Mouse (Mus musculus): ENCODE measurements around the gene Zmiz1.

Gene Zmiz1

DNA sequence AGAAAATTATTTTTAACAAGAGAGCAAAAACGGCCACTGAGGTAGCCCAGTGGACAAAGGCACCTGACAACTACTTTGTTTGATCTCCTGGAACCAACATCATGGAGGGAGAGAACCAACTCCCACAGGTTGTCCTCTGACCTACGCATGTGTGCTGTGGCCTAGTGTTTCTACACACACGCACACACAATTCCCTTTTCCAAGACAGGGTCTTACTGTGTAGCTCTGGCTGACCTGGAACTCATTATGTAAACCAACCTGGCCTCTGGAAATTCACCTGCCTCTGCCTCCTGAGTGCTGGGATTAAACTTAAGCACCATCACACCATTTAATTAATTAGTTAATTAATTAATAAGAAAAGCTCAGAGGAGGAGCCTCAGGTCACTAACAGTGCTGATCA lies 181.0 kb downstream of the Zmiz1 start:
- no peak for DNase-seq (ENCODE audit: low spot score in 2 of 2)

DNA sequence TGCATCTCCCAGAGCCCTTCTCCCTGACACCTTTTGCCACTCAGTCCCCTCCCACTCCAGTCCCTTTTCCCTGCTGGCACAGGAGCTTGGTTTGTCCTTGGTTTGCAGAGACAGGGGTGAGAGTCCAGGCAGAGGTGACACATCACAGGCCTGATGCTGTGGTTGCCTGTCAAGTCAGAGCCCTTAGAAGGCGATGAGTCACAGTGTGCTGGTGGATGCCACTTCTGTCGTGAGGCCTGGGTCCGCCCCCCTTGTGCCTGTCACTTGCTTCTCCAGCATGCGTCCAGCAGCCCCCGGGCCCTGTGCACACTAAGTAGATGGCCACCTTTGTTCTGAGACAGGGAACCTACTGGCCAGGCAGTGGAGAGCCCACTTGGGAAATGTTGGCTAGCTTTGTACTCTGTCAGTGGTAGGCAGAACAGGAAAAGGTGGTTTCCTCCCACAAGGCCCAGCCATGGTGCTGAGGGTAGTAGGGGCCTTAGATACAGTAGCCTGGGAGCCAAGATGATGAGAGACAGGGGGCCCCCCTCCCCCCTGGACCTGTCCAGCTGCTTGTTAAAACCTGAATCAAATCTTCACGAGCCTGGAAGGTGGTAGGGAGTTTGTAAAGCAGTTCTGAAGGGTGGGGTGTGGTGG lies 181.6 kb downstream of the Zmiz1 start:
- DNase-seq (ENCODE audit: low spot score in 2 of 2), result peak; percentile 40 to 54

DNA sequence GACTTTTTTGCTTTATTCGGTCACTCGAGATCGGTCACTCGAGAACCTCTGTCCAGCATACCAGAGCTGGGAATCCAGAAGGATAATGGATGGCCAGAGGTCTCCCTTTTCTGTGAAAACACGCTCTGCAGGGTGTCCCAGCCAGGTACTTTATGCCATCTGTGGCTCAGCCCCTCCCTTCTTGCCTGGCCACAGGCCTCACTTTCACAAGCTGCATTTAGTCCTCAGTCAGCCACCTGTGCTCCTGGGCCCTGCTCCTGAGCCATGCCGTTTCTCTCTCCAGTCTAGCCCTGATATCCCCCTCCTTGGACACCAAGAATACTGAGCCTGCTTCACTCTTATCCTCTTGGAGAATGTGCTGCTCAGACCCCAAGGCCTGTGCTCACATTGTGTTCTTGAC lies 182.1 kb downstream of the Zmiz1 start:
- no peak for DNase-seq (ENCODE audit: low spot score in 2 of 2)

DNA sequence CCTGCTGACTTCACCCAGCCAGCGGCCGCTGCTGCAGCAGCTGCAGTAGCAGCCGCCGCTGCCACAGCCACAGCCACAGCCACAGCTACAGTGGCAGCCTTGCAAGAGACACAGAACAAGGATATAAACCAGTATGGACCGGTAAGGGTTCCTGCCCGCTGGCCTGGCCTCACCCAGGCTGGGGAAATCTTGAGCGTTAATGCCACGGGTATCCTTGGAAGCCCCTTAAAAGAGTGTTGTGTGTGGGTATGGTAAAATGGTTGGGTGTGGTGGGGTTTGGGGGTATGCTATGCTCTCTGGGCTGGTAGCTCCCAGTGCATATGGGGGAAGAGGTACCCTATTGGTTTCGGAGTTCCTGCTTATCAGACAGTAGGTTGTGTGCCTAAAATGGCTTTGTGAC lies 186.7 kb downstream of the Zmiz1 start:
- DNase-seq (ENCODE audit: low spot score in 2 of 2), result no peak

DNA sequence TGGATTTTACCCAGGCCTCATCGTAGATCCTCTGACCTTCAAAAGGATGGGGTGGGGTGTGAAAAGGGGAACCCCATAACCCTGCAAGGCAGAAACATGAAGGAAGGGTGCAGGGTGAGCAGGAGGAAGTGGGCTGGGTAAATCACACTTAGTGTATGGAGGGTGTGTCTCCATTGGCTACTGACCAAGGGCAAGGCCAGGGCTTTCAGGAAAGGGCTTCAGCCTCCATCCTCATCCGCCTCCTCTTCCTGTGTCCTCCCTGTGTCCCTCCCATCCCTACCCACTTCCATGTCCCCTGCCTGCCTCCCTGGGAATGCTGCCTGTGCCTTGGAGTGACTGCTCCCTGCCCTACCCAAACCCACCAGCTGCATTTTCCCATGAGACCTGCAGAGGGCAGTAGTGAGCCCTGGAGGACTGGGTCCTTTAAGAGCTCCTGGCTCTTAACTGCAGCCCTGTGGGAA lies 187.2 kb downstream of the Zmiz1 start:
- DNase-seq (ENCODE audit: low spot score in 2 of 2), result no peak

DNA sequence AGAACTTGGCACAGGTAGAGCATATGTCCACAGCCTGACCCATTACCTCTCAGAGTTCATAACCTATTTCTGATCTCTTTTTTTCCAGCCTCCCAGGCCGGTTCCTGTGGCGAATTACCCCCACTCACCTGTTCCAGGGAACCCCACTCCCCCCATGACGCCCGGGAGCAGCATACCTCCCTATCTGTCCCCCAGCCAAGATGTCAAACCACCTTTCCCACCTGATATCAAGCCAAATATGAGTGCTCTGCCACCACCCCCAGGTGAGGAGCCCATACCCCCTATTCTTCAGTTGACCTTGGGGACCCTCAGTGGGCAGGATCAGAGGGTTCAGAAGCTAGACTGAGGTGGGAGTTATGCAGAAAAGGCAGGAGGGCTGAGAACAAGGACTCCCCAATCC lies 192.1 kb downstream of the Zmiz1 start:
- DNase-seq (ENCODE audit: low spot score in 2 of 2), result no peak

DNA sequence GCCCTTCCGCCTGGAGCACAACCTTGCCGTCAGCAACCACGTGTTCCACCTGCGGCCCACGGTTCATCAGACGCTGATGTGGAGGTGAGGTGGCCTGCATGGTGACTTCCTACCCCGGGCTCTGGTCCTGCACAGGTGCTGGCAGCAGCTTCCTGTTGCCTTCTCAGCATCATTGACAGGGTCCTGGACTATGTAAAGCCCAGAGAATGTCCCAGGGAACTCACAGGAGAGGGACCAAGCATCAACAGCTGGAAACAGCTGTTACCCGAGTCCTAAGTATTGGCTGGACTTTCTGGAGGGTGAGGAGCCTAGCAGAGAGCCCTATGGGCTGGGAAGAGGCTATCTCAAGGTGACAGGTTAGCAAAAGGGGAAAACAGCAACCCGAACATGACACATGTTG lies 192.9 kb downstream of the Zmiz1 start:
- DNase-seq (ENCODE audit: low spot score in 2 of 2), result no peak

DNA sequence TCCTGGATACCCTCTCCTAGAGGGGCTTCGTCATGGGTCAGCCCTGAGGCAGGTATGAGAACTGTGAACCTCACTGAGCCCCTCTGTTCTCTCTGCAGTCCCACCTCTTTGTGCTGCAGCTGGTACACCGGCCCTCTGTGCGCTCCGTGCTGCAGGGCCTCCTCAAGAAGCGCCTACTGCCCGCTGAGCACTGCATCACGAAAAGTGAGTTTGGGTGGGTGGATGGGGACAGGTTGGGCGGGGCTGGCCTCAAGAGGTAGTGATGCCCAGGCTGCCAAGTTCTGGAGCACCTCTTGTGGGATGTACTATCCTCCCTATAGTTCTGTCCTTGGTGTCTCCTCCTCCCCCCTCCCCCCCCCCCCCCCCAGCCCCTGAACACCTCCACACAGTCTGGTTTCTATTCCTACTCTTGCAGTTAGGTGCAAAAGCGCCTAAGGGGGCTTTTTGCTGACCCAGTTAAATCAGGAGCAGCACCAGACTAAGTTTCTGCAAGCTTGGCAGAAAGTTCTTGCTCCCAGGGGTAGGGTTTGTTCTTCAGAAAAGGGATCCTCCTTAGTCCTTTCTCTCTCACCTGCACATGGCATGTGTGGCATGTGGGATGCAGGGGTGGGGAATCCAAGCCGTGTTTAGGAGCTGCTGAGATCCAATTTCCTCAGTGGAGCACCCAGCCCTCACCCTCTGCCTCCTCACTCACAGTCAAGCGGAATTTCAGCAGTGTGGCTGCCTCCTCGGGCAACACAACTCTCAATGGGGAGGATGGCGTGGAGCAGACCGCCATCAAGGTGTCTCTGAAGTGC lies 195.6 kb downstream of the Zmiz1 start:
- peak; percentile 68 to 83 for DNase-seq (ENCODE audit: low spot score in 2 of 2)

DNA sequence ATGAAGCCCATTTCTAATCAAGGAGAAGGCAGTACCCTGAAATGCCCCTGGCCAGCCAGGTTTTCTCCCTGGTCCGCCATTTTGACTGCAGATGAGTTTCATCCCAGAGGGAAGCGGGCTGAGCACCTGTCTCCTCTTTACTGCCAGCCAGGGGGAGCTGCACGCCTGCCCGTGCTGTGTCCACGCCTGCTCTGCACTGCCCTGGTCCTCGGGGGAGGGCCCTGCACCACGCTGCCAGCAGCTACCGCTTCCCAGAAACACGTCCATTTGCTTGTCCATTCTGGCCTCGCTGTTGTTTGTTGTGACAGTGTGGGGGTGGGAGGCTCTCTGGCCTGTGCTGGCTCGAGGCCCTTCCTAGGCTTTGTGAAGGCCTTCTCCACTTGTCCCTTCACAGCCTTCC lies 201.7 kb downstream of the Zmiz1 start:
- DNase-seq (ENCODE audit: low spot score in 2 of 2), result no peak

DNA sequence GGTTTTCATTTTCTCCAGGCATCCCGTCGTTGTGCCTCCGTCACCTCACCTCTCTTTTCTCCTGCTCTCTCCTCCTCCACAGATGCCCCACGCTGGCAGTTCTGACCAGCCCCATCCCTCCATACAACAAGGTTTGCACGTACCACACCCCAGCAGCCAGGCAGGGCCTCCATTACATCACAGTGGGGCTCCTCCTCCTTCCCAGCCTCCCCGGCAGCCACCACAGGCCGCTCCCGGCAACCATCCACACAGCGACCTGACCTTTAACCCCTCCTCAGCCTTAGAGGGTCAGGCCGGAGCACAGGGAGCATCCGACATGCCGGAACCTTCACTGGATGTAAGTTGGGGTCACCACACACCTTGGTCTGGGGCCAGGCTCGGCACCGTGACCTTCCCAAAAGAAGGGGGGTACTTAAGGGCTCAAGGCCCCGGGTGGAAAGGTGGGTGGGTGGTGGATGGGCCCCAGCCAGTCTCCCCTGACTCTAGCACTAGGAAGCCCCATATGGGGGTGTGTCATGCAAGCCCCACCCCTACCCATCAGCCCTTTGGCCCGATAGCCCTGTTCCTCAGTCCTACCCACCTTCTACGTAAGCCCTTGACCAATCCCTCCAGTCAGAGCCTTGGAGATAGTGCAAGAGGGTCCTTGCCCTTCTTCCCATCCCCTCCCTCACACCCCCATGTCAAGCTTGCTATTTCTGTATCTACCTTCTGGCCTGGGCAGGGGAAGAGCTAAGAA lies 202.4 kb downstream of the Zmiz1 start:
- no peak for DNase-seq (ENCODE audit: low spot score in 2 of 2)

DNA sequence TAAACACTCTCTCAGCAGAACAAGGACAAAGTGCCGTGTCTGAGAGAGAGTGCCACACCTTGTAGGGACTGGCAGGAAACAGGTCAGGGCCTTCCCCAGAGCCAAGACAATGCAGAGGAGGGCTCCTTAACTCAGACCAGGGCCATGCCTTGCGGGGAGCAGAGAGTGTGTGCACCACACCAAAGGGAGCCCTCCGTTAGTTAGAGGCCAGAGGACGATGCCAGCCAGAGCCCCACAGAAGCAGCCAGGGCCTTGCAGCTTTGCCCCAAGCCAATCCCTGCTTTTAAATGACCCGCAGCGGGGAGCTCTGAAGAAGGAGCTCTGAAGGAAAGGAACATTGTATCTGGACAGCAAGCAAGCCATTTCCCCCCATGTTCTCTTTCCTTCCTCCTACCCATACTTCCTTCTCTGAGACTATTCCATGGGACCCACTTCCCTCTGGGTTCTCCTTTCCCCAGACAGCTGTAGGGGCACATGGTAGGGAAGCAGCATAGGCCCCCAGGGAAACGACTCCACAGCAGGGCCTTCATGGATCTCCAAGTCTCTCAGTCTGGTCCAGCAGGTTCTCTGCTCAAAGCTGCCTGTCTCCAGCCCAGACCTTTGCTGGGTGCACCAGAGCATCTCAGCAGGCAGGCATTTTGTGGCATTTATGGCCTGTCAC lies 204.8 kb downstream of the Zmiz1 start:
- no peak for DNase-seq (ENCODE audit: low spot score in 2 of 2)

DNA sequence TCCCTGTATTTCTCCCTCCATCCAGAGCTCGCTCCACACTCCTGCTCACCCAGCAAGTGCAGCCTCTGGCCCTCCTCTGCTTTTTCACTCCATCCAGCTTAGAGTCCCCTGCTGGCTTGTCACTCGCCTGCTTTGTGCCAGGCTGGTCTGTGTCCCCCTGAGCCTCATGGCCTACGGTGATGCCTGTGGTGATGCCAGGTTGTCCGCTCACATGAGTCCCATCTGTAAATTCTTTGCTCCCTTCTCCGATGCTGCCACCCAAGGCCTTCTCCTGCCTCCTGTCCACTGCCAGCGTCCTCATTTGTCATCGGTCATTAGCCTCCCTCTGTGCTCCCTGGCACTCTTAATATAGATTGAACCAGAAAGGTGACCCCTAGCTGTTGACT lies 205.3 kb downstream of the Zmiz1 start:
- no peak for DNase-seq (ENCODE audit: low spot score in 2 of 2)

DNA sequence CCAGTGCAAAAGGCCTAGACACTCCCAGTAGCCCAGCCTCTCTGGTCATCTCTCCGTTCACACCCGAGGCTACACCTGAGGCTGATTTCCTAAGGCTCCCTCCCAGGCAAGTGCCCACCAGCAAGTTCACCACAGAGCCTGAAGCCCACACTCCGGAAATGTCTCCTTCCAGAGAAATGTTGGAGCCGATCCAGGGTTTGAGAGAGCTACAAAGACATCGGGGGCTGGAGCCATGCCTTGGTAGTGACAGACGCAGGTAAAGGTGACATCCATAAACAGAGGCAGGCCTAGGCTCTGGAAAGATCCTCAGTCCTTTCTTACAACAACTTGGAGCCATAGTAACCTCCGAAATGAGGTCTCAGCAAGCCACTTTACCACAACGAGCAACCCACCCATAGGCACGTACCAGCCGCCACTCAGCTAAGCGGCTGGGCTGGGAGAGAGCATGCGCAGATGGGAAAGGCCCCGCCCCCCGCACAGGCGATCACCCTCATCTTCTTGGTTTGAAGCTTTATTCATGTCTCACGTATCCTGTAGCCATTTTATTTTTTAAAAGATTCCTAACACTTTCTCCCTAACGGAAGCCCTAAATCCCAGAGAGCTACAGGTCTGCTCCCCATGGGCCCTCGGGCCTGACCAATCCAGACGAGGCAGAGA lies 206.5 kb downstream of the Zmiz1 start:
- DNase-seq (ENCODE audit: low spot score in 2 of 2), result no peak

DNA sequence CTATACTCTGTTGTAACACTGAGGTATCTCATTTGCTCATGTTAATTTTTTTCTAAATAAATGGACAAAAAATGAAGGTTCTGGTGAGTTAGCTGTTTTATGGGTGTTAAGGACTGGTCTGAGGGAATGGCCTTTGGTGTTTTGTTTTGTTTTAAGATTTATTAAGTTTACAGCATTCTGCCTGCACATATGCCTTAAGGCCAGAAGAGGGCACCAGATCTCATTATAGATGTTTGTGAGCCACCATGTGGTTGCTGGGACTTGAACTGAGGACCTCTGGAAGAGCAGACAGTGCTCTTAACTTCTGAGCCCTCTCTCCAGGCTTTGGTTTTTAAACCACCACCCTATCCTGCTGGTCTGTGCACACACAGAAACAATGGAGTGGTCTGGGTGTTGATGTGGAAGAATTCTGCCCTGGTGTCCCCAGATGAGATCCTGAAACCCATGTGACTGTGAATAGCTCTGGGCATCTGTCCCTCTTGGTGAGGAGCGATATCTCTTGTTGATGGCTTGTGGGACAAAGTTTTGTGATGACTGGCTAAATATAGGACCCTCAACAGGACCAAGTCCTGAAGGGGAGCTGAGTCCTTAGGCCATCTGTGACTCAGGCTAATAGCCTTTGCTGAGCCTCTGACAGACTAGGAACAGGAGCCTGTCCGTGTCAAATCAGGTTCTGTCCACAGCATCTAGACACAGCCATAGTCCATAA lies 207.8 kb downstream of the Zmiz1 start:
- DNase-seq (ENCODE audit: low spot score in 2 of 2), result no peak

DNA sequence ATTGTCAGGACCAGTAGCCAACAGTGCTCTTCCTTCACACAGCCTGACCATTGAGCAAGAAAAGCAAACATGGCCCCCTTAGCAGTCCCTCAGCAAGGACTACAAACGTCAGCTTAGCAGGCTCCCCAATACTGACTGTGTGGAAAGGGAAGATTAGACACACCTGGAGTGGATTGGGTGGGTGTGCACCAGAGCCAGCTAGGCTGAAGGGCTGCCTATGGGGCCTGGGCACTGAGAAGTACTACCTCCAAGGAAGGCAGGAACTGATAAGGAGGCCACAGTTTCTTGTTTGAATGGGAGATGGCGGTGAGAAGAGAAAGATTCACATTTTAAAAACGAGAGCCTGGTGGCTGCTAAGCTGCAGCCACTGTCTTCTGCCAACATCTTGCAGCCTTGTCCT lies 208.6 kb downstream of the Zmiz1 start:
- DNase-seq (ENCODE audit: low spot score in 2 of 2), result no peak

DNA sequence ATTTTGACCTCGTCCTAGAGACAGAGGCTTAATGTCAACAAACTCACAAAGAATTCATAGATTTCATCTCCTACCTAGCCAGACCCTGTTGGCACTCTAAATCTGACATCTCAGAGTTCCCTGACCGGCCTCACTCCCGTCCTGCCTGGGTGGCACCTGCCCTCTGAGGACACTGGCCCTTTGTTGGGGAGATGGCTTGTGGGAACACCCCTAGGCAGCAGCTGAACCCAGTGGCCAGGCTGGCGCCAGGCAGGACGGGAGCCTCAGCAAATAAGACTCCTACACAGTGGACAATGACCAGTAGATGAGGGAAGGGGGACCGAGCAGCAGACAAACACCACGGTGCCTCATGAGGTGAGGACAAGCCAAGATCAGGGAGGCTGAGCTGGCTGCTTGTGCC lies 220.6 kb downstream of the Zmiz1 start:
- DNase-seq (ENCODE audit: low spot score in 2 of 2), result no peak

DNA sequence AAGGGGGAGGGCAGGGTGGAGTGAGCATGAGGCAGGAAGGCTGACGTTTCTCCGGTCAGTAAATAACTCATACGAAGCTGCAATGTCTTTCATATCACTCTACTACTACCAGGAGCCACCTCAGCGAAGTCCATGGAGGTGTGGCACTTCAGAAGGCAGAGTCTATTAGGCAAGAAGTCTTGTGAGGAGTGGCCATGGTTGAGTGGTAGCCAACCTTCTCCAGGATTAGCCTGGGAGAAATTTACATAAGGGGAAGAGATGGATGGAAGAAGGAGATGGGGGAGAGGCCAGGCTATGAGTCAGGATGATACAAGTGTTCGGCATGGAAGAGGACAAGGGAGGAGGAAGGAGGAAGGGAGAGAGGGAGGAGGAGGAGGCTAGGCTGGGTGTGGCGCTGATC lies 223.0 kb downstream of the Zmiz1 start:
- DNase-seq (ENCODE audit: low spot score in 2 of 2), result no peak

DNA sequence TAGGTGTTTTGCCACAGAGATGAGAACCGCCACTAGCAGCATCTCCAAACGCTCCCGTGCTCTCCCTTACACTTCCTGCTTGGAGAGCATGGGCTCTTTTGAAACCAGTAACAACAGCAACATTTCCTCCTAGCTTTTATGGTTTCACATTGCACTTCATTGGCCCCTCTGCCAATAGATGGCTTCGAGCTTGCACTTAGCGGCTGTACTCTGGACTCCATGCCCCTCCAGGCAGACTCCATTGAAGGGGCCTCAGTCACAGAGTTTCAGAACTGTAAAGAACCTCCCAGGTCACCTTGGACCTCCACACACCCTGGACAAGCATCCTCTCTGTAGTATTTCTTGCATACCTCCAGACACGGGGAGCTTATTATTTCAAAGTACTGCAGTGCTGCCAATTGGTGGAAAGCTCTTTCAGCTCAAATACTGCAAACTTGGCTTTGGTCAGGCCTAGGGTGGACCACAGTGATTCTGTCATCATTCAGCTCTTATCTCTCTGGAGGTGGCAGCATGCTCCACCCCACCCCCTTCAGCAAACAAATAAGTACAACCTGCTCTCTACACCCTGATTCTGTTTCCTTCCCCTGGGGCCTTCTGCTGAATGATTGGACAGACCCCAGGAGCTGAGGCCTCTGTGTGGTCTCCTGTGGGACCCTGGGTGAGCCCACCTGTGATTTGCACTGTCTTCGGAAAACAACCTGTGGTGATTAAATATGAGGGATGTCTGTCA lies 227.4 kb downstream of the Zmiz1 start:
- no peak for DNase-seq (ENCODE audit: low spot score in 2 of 2)

DNA sequence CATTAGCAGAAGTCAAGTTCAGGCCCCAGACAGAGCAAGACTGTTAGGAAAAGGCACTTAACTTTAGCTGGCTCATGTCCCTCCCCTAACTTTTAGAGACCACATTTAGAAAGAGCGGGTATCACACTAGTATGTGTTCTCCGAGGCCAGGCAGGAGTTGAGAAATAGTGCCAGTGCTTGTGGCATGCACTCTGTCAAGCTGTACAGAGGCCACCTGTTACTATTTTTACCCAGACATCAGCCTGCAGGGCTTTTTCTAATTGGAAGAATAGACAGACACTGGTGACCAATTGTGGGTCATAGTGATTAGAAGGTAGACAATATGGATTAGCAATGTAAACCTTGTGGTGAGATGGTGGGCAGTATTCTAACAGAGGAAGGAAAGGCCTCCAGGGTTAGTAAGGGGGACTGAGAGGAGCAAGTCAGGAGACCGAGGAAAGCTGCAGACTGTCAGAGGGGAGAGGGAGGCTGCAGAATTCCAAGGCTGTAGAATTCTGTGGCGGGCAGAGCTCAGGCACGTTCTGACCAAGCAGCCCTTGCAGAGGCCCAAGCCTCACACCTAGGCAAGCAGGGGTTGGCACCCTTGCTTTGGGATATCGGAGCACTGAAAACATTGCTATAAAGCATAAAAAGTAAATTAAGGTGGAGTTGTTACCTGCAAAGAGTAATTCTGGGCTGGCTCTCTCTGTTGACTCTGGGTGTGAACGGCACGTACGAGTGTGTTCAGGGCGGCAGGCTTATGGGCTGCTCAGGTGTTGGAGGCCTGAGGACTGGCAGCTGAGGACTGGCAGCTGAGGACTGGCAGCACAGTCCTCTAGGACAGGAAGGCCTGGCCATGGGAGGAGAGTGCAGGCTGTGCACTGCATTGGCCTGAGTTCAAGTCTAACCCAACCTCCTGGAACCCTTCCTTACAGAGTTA lies 228.3 kb downstream of the Zmiz1 start:
- DNase-seq (ENCODE audit: low spot score in 2 of 2), result no peak
